Mouse (Mus musculus) limb, embryonic 14.5 days (tissue): ENCODE results near the gene Fam53b. TPM values are rescaled to one million over a fixed set of nuclear protein-coding genes. Genes with fewer than 3 reads are reported as not detected.

Experiments
- ATAC-seq: fragments of 200-750 bp; cut with Nextera tagmentation; 2 replicates; pipeline ENCODE4 v1.8.0; 2017; ENCODE audit warnings: low read depth, moderate number of reproducible peaks, moderate TSS enrichment; ENCODE audit not compliant: low FRiP score
- DNase-seq: peaks from one replicate; pipeline ENCODE4 v3.0.0-alpha.2; 2015; ENCODE audit warnings: low spot score
- H3K27ac ChIP-seq: fragments of 300-500 bp; sonication (generic); replicated peaks from 2 replicates; pipeline ENCODE4 v1.5.1; 2014; ENCODE audit warnings: low read depth, mild to moderate bottlenecking, low read length, moderate library complexity, mixed read lengths
- H3K27me3 ChIP-seq: fragments of 300-500 bp; sonication (generic); 2 replicates; pipeline ENCODE4 v1.6.1; 2014; ENCODE audit warnings: low read length, mixed read lengths; ENCODE audit not compliant: control insufficient read depth, insufficient read depth
- H3K36me3 ChIP-seq: fragments of 300-500 bp; sonication (generic); 2 replicates; pipeline ENCODE4 v1.6.1; 2014; ENCODE audit warnings: mild to moderate bottlenecking, low read length, moderate library complexity, mixed read lengths; ENCODE audit not compliant: control insufficient read depth, insufficient read depth
- H3K4me1 ChIP-seq: fragments of 300-500 bp; sonication (generic); 2 replicates; pipeline ENCODE4 v1.6.1; 2014; ENCODE audit warnings: antibody characterized with exemption, low read length, mixed read lengths; ENCODE audit not compliant: control insufficient read depth, insufficient read depth
- H3K4me2 ChIP-seq: fragments of 300-500 bp; sonication (generic); replicated peaks from 2 replicates; pipeline ENCODE4 v1.6.1; 2014; ENCODE audit warnings: low read depth, mild to moderate bottlenecking, low read length, moderate library complexity; ENCODE audit not compliant: severe bottlenecking
- H3K4me3 ChIP-seq: fragments of 300-500 bp; sonication (generic); replicated peaks from 2 replicates; pipeline ENCODE4 v1.5.1; 2014; ENCODE audit warnings: low read length
- H3K9ac ChIP-seq: fragments of 300-500 bp; sonication (generic); 2 replicates; pipeline ENCODE4 v1.6.1; 2014; ENCODE audit warnings: mild to moderate bottlenecking, low read depth, low read length, moderate library complexity; ENCODE audit not compliant: severe bottlenecking
- H3K9me3 ChIP-seq: fragments of 300-500 bp; sonication (generic); 2 replicates; pipeline ENCODE4 v1.6.1; 2016; ENCODE audit warnings: low read length; ENCODE audit not compliant: control insufficient read depth
- POLR2A ChIP-seq: fragments of 200-500 bp; IDR thresholded peaks from 2 replicates; pipeline ENCODE4 v1.8.0; 2012; ENCODE audit warnings: inconsistent platforms, mild to moderate bottlenecking, moderate library complexity, borderline replicate concordance; ENCODE audit not compliant: insufficient read depth, insufficient read length; ENCODE audit errors: extremely low read depth
- WGBS: fragments of 180-500 bp; shearing (Covaris S2); extraction: QIAGEN DNeasy Blood & Tissue Kit; methylation state at CpG from one replicate; pipeline ENCODE4 v1.1.7; 2014; 5-methylcytosine and 5-hydroxymethylcytosine counted together
- polyA plus RNA-seq, 2 experiments: library from polyadenylated mRNA; depleted of rRNA in 1 of 2; stranded (reverse) in 1 of 2; unstranded in 1 of 2; fragments of >200 nt; fragmentation: Nextera tagmentation in 1 of 2; extraction: Ambion mirVana in 1 of 2; gene quantifications; 2 replicates each; pipeline versions ENCODE4 v1.2.1 to v1.2.3; 2012 to 2014

Fam53b gene
- polyA plus RNA-seq, 2 experiments = 15.1 to 20.8 TPM

DNA sequence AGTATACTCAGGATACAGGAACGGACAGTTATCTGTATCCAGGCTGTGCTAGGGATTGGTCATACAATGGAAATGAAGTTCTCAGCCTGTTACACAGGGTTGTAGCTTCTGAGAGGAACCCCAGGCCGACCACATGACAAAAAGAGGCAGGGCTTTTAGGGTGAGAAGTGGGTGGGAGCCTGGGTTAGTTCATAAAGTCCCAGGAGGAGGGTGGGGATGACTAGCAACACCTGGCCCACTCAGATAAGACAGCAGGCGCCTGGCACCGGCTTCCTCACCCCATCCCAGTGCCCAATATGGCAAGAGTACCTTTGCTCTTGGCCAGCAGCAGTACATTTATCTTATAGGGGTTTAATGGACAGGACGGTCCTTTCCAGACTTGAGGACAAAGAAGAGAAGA is 41.2 kb downstream of the Fam53b start:
- H3K36me3 ChIP-seq = peaks cover 36% of the 10 kb centered on the region
- H3K4me3 ChIP-seq = no peak overlapping the region
- no peak overlapping the region for H3K9ac ChIP-seq
- H3K9me3 ChIP-seq = no peaks in the 10 kb centered on the region
- TF ChIP-seq POLR2A = no peak
- no peak overlapping the region for H3K4me2 ChIP-seq
- H3K4me1 ChIP-seq = peaks cover 7% of the 10 kb centered on the region
- ATAC-seq = no peak
- WGBS = 88% methylated on average over 5 of the region's 5 CpGs
- no peak overlapping the region for H3K27ac ChIP-seq
- no peaks in the 10 kb centered on the region for H3K27me3 ChIP-seq
- DNase-seq = no peak

DNA sequence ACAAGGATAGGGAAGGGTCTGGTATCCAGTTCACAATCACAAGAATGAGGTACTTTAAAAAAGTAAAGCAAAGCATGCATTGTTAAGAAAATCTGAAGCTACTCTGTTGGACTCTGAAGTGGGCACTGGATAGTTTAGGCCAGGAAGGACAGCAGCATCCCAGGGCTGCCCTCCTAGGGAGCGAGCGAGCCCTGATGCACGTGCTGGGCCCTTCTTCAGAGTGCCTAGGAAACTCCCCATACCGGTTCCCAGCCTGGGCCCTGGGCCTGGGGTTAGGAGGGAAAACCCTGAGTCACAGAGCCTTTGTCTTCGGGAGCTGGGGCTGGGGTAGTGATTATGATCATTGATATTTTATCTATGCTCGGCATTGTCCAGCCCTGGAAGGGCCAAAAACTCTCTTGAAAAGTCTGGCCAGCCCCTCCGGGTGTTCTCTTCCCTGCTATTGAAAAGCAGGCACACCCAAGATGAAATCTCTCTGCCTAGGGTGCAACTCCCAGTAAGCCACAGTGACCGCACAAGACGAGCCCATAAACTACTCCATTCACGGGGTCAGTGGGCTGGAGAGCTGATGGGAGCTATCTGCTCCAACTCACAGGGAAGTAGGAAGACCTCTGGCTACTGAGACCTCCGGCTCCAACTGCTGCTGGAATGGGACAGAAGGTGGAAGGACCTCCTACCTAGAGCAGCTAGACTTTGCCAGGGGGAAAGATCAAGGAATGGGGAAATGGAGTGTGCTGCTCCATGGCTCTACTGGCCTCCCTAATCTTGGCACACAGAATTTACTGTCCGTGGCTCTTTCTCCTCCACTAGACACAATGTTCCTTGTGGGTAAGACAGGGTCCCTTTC is 45.0 kb downstream of the Fam53b start:
- DNase-seq (no peak), ATAC-seq (no peak)
- Histone ChIP-seq H3K4me3 (no peak overlapping the region), H3K27me3 (no peaks in the 10 kb centered on the region), H3K4me2 (no peak overlapping the region), H3K9ac (no peak overlapping the region), H3K36me3 (peaks cover 30% of the 10 kb centered on the region), H3K9me3 (no peaks in the 10 kb centered on the region), H3K4me1 (peaks cover 22% of the 10 kb centered on the region), H3K27ac (no peak overlapping the region; the same call in 1 of the 2 replicates)
- WGBS = 78% methylated on average over 12 of the region's 12 CpGs
- TF ChIP-seq POLR2A = no peak

DNA sequence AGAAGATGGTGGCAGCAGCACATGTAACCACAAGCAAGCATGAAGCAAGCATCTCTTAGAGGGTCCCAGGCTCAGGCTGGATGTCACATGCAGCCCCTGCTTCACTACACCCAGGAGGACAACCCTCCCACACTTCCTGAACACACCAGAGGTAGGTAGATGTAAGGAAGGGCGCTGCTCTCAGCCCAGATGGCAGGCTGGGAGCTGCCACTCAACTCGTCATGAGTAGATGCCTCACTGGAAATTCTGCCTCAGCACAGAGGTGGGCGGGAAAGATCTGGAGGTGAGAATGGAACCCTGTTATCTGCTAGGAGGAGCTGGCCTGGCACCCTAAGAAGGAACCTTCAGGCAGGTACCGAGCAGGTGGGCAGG is 45.7 kb downstream of the Fam53b start:
- H3K4me2 ChIP-seq = no peak overlapping the region
- DNase-seq (no peak), ATAC-seq (no peak)
- H3K27me3 ChIP-seq = no peaks in the 10 kb centered on the region
- H3K36me3 ChIP-seq = peaks cover 31% of the 10 kb centered on the region
- no peak for TF ChIP-seq POLR2A
- no peak overlapping the region for H3K9ac ChIP-seq
- H3K9me3 ChIP-seq = no peaks in the 10 kb centered on the region
- peaks cover 22% of the 10 kb centered on the region for H3K4me1 ChIP-seq
- no peak overlapping the region for H3K27ac ChIP-seq
- 66% methylated on average over 4 of the region's 4 CpGs for WGBS
- no peak overlapping the region for H3K4me3 ChIP-seq

DNA sequence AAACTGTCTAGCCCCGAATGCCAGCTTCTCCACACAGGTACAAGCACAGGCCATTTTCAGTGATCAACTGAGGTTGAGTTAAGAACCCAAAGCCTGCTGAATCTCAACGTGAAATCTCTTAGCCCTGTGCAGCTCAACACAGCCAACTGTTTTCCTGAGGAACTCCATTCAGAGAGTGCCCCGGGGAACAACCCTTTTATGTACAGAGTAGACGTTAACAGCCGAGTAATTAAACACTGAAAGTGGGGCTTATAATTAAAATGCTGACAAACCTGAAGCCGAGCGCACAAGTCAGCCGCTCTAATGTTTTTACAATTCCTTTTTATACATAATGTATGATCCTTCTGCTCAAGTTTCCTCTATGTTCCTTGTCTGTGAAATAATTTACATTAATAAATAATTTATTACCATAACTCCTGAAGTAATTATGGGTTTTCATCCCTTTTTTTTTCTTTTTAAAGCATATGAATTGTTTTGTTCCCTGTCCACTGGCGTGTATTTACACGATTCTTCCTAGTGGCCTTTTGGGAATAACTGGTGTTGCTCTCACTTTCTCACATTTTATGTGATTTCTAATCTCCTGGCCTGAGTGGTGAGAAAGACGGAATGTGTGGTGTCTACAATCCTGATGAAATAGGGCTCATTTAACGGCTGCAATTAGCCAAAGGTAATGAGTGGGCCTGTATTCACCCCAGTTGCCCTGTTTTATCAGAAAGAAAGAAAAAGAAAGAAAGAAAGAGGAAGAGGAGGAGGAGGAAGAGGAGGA is 46.3 kb downstream of the Fam53b start:
- DNase-seq (no peak), ATAC-seq (no peak)
- Histone ChIP-seq H3K9me3 (no peaks in the 10 kb centered on the region), H3K4me3 (no peak overlapping the region), H3K4me1 (peaks cover 22% of the 10 kb centered on the region), H3K27me3 (no peaks in the 10 kb centered on the region), H3K4me2 (no peak overlapping the region), H3K36me3 (peaks cover 27% of the 10 kb centered on the region), H3K9ac (no peak overlapping the region), H3K27ac (0 out of 2 replicates have a peak overlapping the region, but pooled peaks have one; percentile 2)
- WGBS = 31% methylated on average over 12 of the region's 12 CpGs
- no peak for TF ChIP-seq POLR2A

DNA sequence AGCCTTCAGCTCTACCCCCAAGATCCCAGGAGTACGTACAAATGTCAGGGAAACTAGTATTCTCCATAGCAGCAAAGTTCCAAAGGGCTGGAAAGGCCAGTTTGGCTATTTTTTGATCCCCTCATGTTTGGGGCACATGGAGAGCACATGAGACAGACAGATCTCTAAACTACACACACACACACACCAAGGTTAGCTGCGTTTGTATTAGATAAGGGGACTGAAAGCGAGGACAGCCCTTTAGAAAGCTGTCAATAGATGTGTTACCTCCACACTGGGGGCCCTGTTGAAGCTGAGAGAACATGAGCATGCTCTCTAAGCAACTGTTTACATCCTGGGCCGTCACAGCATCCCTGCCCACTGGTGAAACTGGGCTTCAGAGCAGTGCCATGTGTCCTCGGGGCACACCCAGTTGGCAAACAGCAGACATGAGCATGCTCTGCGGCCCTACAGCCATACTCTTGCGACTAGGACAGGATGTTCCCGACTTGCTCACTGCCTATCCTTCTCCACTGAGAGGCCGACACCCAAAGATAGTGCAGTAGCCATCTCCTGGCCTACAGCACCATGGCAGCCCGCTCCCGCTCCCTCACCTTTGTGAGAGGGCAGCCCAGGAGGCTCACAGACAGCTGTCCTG is 47.3 kb downstream of the Fam53b start:
- TF ChIP-seq POLR2A = no peak
- no peak for ATAC-seq
- H3K27me3 ChIP-seq = no peaks in the 10 kb centered on the region
- no peak for DNase-seq
- WGBS = 81% methylated on average over 11 of the region's 11 CpGs
- no peak overlapping the region for H3K4me3 ChIP-seq
- no peaks in the 10 kb centered on the region for H3K9me3 ChIP-seq
- no peak overlapping the region for H3K9ac ChIP-seq
- H3K36me3 ChIP-seq = peaks cover 25% of the 10 kb centered on the region
- H3K4me1 ChIP-seq = peaks cover 22% of the 10 kb centered on the region
- H3K4me2 ChIP-seq = no peak overlapping the region
- H3K27ac ChIP-seq = no peak overlapping the region
